ENCODE assay signal across 8 mouse cellular contexts in the genomic region with DNA sequence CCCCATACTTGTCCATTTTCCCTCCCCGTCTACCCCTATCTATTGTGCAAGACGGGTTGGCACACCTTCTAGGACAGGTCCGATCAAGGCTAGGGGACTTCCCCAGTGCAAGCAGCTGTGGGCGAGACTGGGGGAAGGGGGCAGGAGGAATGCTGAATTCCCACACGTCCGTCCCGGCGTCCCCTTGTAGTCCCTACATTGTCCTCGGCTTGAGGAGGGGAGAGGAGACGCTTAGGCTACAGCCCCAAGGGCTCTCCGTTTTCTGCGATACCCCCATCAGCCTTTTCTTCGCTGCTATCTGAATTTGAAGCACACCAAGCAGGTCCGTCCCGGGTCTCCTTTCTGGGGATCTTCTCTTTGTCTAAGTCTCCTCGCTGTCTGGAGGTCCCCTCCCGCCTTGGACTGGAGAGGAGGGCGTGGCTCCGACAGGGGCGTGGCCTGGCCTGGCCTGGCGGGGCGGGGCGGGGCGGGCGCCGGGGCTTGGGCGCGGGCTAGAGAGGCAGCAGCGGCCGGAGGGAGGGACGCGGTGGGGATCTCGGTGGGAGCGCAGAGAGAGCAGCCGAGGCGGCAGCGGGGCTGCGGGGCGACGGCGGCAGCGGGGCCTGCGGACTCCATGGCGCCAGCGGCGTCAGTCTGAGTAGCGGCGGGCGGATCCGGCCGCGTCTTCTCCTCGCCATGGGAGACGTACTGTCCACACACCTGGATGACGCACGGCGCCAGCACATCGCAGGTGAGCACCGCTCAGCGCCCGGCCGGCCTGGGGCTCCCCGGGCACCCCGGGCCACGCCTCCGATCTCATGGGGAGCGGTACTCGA. TPM values are rescaled to one million over a fixed set of nuclear protein-coding genes. Genes with fewer than 3 reads are reported as not detected.
DNase-seq lines count a peak whose midpoint lies in the region; ATAC-seq and TF ChIP-seq lines count a peak whose summit lies in the region.

A gene (plus strand): TSS at position 440 of the 815 bp plus-strand sequence.

- peak within 1 kb of the TSS; percentile 73 for H3K4me2 ChIP-seq in limb, embryonic 15.5 days
- H3K4me2 ChIP-seq in midbrain, embryonic 16.5 days (ENCODE audit: low read length), result peak within 1 kb of the TSS; percentile 96

- H3K36me3 ChIP-seq in C2C12 (ENCODE audit: control insufficient read depth, insufficient read depth), result peaks cover 23% of the 10 kb centered on the region
- no peaks in the 10 kb centered on the region; the same call in 1 of the 2 replicates for H3K36me3 ChIP-seq in heart, embryonic 10.5 days
- no peaks in the 10 kb centered on the region for H3K36me3 ChIP-seq in limb, embryonic 15.5 days
- H3K36me3 ChIP-seq in midbrain, embryonic 16.5 days (ENCODE audit: control insufficient read depth, insufficient read depth, low read length), result no peaks in the 10 kb centered on the region

- peaks cover 8% of the 10 kb centered on the region for H3K4me1 ChIP-seq in embryonic fibroblast, embryonic 13.5 days (ENCODE audit: control insufficient read depth, insufficient read depth, low read length)
- peaks cover 76% of the 10 kb centered on the region for H3K4me1 ChIP-seq in heart, embryonic 10.5 days
- peaks cover 60% of the 10 kb centered on the region for H3K4me1 ChIP-seq in limb, embryonic 15.5 days
- peaks cover 53% of the 10 kb centered on the region for H3K4me1 ChIP-seq in midbrain, embryonic 16.5 days (ENCODE audit: control insufficient read depth, insufficient read depth, low read length)

- H3ac ChIP-seq in C2C12 (ENCODE audit: control insufficient read depth, insufficient read length, low read depth), result peak within 1 kb of the TSS; percentile 91

- H3K9ac ChIP-seq in limb, embryonic 15.5 days, result peak within 1 kb of the TSS; percentile 82
- peak within 1 kb of the TSS; percentile 99 for H3K9ac ChIP-seq in midbrain, embryonic 16.5 days (ENCODE audit: low read depth, low read length)

- no peak for TF ChIP-seq CTCF in C2C12 (IDR thresholded peaks at IDR 0.05; ENCODE audit: control insufficient read depth, insufficient read depth, insufficient read length)
- no peak for TF ChIP-seq CTCF in brain, embryonic 14.5 days (IDR thresholded peaks at IDR 0.05; ENCODE audit: borderline replicate concordance, extremely low read depth, insufficient read depth, insufficient read length)
- TF ChIP-seq CTCF in embryonic fibroblast, embryonic 13.5 days (IDR thresholded peaks at IDR 0.05; ENCODE audit: borderline replicate concordance, insufficient read depth, low read length), result no peak

- under 1% methylated on average over 62 of the region's 68 CpGs for WGBS in heart, embryonic 10.5 days
- WGBS in limb, embryonic 15.5 days, result under 1% methylated on average over 68 of the region's 68 CpGs
- under 1% methylated on average over 65 of the region's 68 CpGs for WGBS in midbrain, embryonic 16.5 days

- TF ChIP-seq POLR2A in brain, embryonic 14.5 days (IDR thresholded peaks at IDR 0.05; ENCODE audit: borderline replicate concordance, extremely low read depth, insufficient read depth, insufficient read length, poor library complexity, severe bottlenecking), result peak; percentile 69
- peak; percentile 84 for TF ChIP-seq POLR2A in embryonic fibroblast, embryonic 13.5 days (IDR thresholded peaks at IDR 0.05; ENCODE audit: low read depth, low read length)

- peaks cover 62% of the 10 kb centered on the region for H3K79me3 ChIP-seq in C2C12 (ENCODE audit: low read depth)

- peak within 1 kb of the TSS; percentile 96 for H3K27ac ChIP-seq in embryonic fibroblast, embryonic 13.5 days (ENCODE audit: insufficient read depth, low read length)
- H3K27ac ChIP-seq in heart, embryonic 10.5 days, result peak within 1 kb of the TSS; percentile 97
- H3K27ac ChIP-seq in limb, embryonic 15.5 days, result peak within 1 kb of the TSS; percentile 89
- peak within 1 kb of the TSS; percentile 96 for H3K27ac ChIP-seq in midbrain, embryonic 16.5 days (ENCODE audit: low read length)

- peak; percentile 88 for ATAC-seq in limb, embryonic 15.5 days (ENCODE audit: insufficient number of reproducible peaks, low FRiP score, low TSS enrichment, low read depth)
- ATAC-seq in midbrain, embryonic 16.5 days, result peak; percentile 87

- peak within 1 kb of the TSS; percentile 87 for H3K4me3 ChIP-seq in C2C12 (ENCODE audit: insufficient read depth, poor library complexity, severe bottlenecking)
- peak within 1 kb of the TSS; percentile 89 for H3K4me3 ChIP-seq in embryonic fibroblast, embryonic 13.5 days (ENCODE audit: insufficient read depth, low read length)
- peak within 1 kb of the TSS; percentile 87 for H3K4me3 ChIP-seq in heart, embryonic 10.5 days
- H3K4me3 ChIP-seq in limb, embryonic 15.5 days, result peak within 1 kb of the TSS; percentile 75
- peak within 1 kb of the TSS; percentile 89 for H3K4me3 ChIP-seq in midbrain, embryonic 16.5 days (ENCODE audit: low read depth, low read length)

- H3K79me2 ChIP-seq in C2C12 (ENCODE audit: control insufficient read depth, insufficient read depth), result peaks cover 75% of the 10 kb centered on the region

- no peaks in the 10 kb centered on the region for H3K9me3 ChIP-seq in heart, embryonic 10.5 days
- H3K9me3 ChIP-seq in limb, embryonic 15.5 days, result no peaks in the 10 kb centered on the region
- H3K9me3 ChIP-seq in midbrain, embryonic 16.5 days (replicated peaks; ENCODE audit: control insufficient read depth, low read length, poor library complexity, severe bottlenecking), result no peaks in the 10 kb centered on the region

- no peaks in the 10 kb centered on the region for H3K27me3 ChIP-seq in C2C12 (ENCODE audit: control insufficient read depth, insufficient read depth, insufficient read length)
- H3K27me3 ChIP-seq in heart, embryonic 10.5 days (ENCODE audit: insufficient read depth, poor library complexity, severe bottlenecking), result no peaks in the 10 kb centered on the region
- no peaks in the 10 kb centered on the region for H3K27me3 ChIP-seq in limb, embryonic 15.5 days
- H3K27me3 ChIP-seq in midbrain, embryonic 16.5 days (ENCODE audit: control insufficient read depth, insufficient read depth, low read depth, low read length), result no peaks in the 10 kb centered on the region

- peak; percentile 95 for DNase-seq in brain, embryonic 14.5 days (ENCODE audit: low read depth)
- DNase-seq in heart, embryonic 10.5 days (ENCODE audit: low spot score), result peak; percentile 96
- peak; percentile 80 for DNase-seq in kidney, adult 9 months
- peak; percentile 68 to 70 for DNase-seq in spleen, postnatal 14 days (ENCODE audit: low spot score in 2 of 2)

TF ChIP-seq in C2C12, 6 proteins besides CTCF, POLR2A, EP300 and RAD21:
- TF ChIP-seq MYOG (IDR thresholded peaks at IDR 0.05; ENCODE audit: control insufficient read depth, extremely low read depth, insufficient read length) (no peak), USF1 (IDR thresholded peaks at IDR 0.05; ENCODE audit: low read depth) (no peak), FOSL1 (IDR thresholded peaks at IDR 0.05; ENCODE audit: insufficient read depth, low read length, poor library complexity, severe bottlenecking) (no peak), MAX (IDR thresholded peaks at IDR 0.05) (peak; percentile 20), MYOD1 (IDR thresholded peaks at IDR 0.05; ENCODE audit: control insufficient read depth, insufficient read length, low read depth) (peak; percentile 31), CEBPB (IDR thresholded peaks at IDR 0.05; ENCODE audit: low read depth) (peak; percentile 91)

RNA-seq across cellular contexts. Expression of the gene that starts here (rescaled TPM):
- polyA plus RNA-seq in C2C12 (2012; fragmentation: generic; extraction: Trizol), result 294 TPM
- polyA plus RNA-seq in brain, embryonic 14.5 days (2012; rRNA removed), result 40.2 and 47.0 TPM in 2 replicates
- 142 and 223 TPM in 2 replicates for polyA plus RNA-seq in embryonic fibroblast, embryonic 13.5 days (2011; ENCODE audit: insufficient read length, low read depth, missing spikeins)
- polyA plus RNA-seq in heart, embryonic 10.5 days (2016; fragmentation: Nextera tagmentation; extraction: Ambion mirVana), result 47.1 and 55.5 TPM in 2 replicates
- 138 and 152 TPM in 2 replicates for polyA plus RNA-seq in limb, embryonic 15.5 days (2015; fragmentation: Nextera tagmentation; extraction: Ambion mirVana)
- polyA plus RNA-seq in midbrain, embryonic 16.5 days (2015; fragmentation: Nextera tagmentation; extraction: Ambion mirVana), result 25.3 and 27.4 TPM in 2 replicates

Comparison
In these comparisons a context has a peak if more than half of its experiments do, and no peak if none do; other contexts are left out.
1. Peak in every context shown above with its lines: DNase-seq, ATAC-seq, H3K4me3 ChIP-seq and H3K27ac ChIP-seq.